Mouse (Mus musculus) stomach, embryonic 15.5 days (tissue): Measurements from ENCODE around the gene Stx18. TPM values are rescaled to one million over a fixed set of nuclear protein-coding genes. Genes with fewer than 3 reads are reported as not detected.
A peak's percentile ranks its signal among the peaks of the same experiment; 100 is the strongest.

ENCODE experiments used
- ATAC-seq: fragments of 200-750 bp; cut with Nextera tagmentation; 2 replicates; pipeline ENCODE4 v1.8.0; 2017; ENCODE audit warnings: low read depth, moderate number of reproducible peaks, moderate TSS enrichment; ENCODE audit not compliant: insufficient read depth, low FRiP score
- H3K27ac ChIP-seq: fragments of 300-500 bp; sonication (generic); 2 replicates; pipeline ENCODE4 v1.5.1; 2015; ENCODE audit warnings: mild to moderate bottlenecking, inconsistent platforms
- H3K27me3 ChIP-seq: fragments of 300-500 bp; sonication (generic); replicated peaks from 2 replicates; pipeline ENCODE4 v1.6.1; 2015; ENCODE audit warnings: inconsistent platforms
- H3K36me3 ChIP-seq: fragments of 300-500 bp; sonication (generic); 2 replicates; pipeline ENCODE4 v1.6.1; 2015; ENCODE audit warnings: inconsistent platforms
- H3K4me1 ChIP-seq: fragments of 300-500 bp; sonication (generic); 2 replicates; pipeline ENCODE4 v1.6.1; 2015; ENCODE audit warnings: inconsistent platforms
- H3K4me2 ChIP-seq: fragments of 300-500 bp; sonication (generic); 2 replicates; pipeline ENCODE4 v1.6.1; 2015; ENCODE audit warnings: mild to moderate bottlenecking, inconsistent platforms
- H3K4me3 ChIP-seq: fragments of 300-500 bp; sonication (generic); replicated peaks from 2 replicates; pipeline ENCODE4 v1.5.1; 2015; ENCODE audit warnings: inconsistent platforms
- H3K9ac ChIP-seq: fragments of 300-500 bp; sonication (generic); 2 replicates; pipeline ENCODE4 v1.6.1; 2015; ENCODE audit warnings: inconsistent platforms
- H3K9me3 ChIP-seq: fragments of 300-500 bp; sonication (generic); 2 replicates; pipeline ENCODE4 v1.6.1; 2016; ENCODE audit warnings: inconsistent platforms
- WGBS: fragments of 180-500 bp; shearing (Covaris S2); methylation state at CpG from one replicate; pipeline ENCODE4 v1.1.7; 2015; 5-methylcytosine and 5-hydroxymethylcytosine counted together
- polyA plus RNA-seq: library from polyadenylated mRNA; unstranded; fragments of >200 nt; fragmentation: Nextera tagmentation; extraction: Ambion mirVana; gene quantifications from 2 replicates; pipeline ENCODE4 v1.2.1, GENCODE M21; 2015

Stx18 gene
- polyA plus RNA-seq, 1 experiment from 2014 or later, result 37.2 TPM

- no peak for ATAC-seq
- Histone ChIP-seq H3K4me3 (peak overlapping the region; percentile 98), H3K27ac (no peak overlapping the region; the same call in 1 of the 2 replicates), H3K9me3 (no peaks in the 10 kb centered on the region), H3K36me3 (no peaks in the 10 kb centered on the region), H3K4me2 (peak overlapping the region; percentile 68), H3K4me1 (0 out of 2 replicates have a peak, but pooled peaks cover 4% of the 10 kb centered on the region), H3K27me3 (no peaks in the 10 kb centered on the region), H3K9ac (peak overlapping the region; percentile 80; the same call in 1 of the 2 replicates)
- WGBS, result 25% methylated on average over 9 of the region's 9 CpGs
These were observed 1.3 kb downstream of the Stx18 start for GRCm38 (mm10) chr5:38039796-38040195.

GRCm38 (mm10) chr5:38044923-38045322 lies 6.4 kb downstream of the Stx18 start:
- no peaks in the 10 kb centered on the region; the same call in 1 of the 2 replicates for H3K36me3 ChIP-seq
- H3K27me3 ChIP-seq, result no peaks in the 10 kb centered on the region
- ATAC-seq, result no peak
- WGBS, result 62% methylated on average over 2 of the region's 2 CpGs
- no peak overlapping the region for H3K9ac ChIP-seq
- no peaks in the 10 kb centered on the region for H3K4me1 ChIP-seq
- no peaks in the 10 kb centered on the region for H3K9me3 ChIP-seq
- H3K27ac ChIP-seq, result no peak overlapping the region
- no peak overlapping the region for H3K4me2 ChIP-seq
- no peak overlapping the region for H3K4me3 ChIP-seq

DNA sequence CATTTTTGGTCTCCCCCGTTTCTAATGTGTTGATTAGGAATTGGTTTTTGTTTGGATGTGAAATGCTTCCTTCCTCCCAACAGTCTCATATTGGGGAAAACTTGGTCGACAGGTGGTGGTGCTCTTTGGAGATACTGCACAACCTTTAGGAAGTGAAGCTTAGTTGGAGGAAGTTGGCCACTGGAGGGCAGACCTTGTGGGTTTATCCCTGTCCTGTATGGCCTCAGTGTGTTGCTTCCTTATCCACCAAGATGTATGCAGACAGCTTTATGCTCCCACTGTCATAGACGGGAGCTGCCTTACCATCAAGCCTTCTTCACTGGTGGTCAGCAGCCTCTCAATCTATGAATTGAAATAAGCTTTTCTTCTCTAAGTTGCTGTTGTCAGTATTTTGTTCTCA lies 9.6 kb downstream of the Stx18 start:
- no peak overlapping the region for H3K4me3 ChIP-seq
- ATAC-seq, result no peak
- H3K9me3 ChIP-seq, result no peaks in the 10 kb centered on the region
- H3K4me2 ChIP-seq, result no peak overlapping the region
- H3K27ac ChIP-seq, result no peak overlapping the region
- H3K9ac ChIP-seq, result no peak overlapping the region
- no peaks in the 10 kb centered on the region for H3K27me3 ChIP-seq
- H3K36me3 ChIP-seq, result no peaks in the 10 kb centered on the region; the same call in 1 of the 2 replicates
- no peaks in the 10 kb centered on the region for H3K4me1 ChIP-seq
- WGBS, result 38% methylated on average over 3 of the region's 3 CpGs

DNA sequence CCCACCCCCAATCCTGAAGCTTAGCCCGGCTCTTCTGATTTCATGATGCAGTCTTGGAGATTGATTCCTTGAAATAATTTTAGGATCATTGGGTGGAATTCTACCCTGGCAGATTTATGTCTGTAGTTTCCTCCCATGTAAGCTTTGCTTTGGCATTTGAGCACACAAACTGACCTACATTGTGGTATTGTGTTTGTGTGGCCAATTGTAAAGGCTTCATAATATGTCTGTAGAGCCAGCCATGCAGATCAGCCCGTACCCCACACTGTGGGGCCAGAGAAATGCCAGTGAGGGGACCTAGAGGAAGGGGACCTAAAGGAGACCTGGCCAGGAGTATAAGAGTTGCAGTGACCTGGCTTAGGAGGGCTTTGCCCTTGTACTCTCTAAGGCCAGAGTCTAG lies 22.5 kb downstream of the Stx18 start:
- H3K4me2 ChIP-seq, result no peak overlapping the region

GRCm38 (mm10) chr5:38062709-38063108 lies 24.2 kb downstream of the Stx18 start:
- no peak for ATAC-seq
- Histone ChIP-seq H3K4me3 (no peak overlapping the region), H3K9me3 (no peaks in the 10 kb centered on the region), H3K27me3 (no peaks in the 10 kb centered on the region), H3K36me3 (no peaks in the 10 kb centered on the region), H3K9ac (no peak overlapping the region), H3K4me2 (no peak overlapping the region), H3K4me1 (no peaks in the 10 kb centered on the region), H3K27ac (no peak overlapping the region)
- 28% methylated on average over 5 of the region's 5 CpGs for WGBS

More for the DNA sequence above, 22.5 kb downstream of the Stx18 start:
- no peaks in the 10 kb centered on the region for H3K27me3 ChIP-seq
- no peak for ATAC-seq
- H3K4me3 ChIP-seq, result no peak overlapping the region
- no peak overlapping the region for H3K9ac ChIP-seq
- H3K4me1 ChIP-seq, result no peaks in the 10 kb centered on the region
- H3K9me3 ChIP-seq, result no peaks in the 10 kb centered on the region
- H3K36me3 ChIP-seq, result no peaks in the 10 kb centered on the region
- H3K27ac ChIP-seq, result no peak overlapping the region
- 70% methylated on average over 2 of the region's 2 CpGs for WGBS

- 56% methylated on average over 5 of the region's 5 CpGs for WGBS
- Histone ChIP-seq H3K27ac (no peak overlapping the region), H3K9ac (no peak overlapping the region)
These were observed 24.8 kb downstream of the Stx18 start for GRCm38 (mm10) chr5:38063339-38063738.

GRCm38 (mm10) chr5:38064043-38064575 lies 25.6 kb downstream of the Stx18 start:
- Histone ChIP-seq H3K27ac (no peak overlapping the region), H3K27me3 (no peaks in the 10 kb centered on the region), H3K9ac (no peak overlapping the region), H3K4me2 (no peak overlapping the region), H3K36me3 (no peaks in the 10 kb centered on the region), H3K4me3 (no peak overlapping the region), H3K4me1 (no peaks in the 10 kb centered on the region), H3K9me3 (no peaks in the 10 kb centered on the region)
- no peak for ATAC-seq
- 91% methylated on average over 4 of the region's 4 CpGs for WGBS

More at GRCm38 (mm10) chr5:38063339-38063738, 24.8 kb downstream of the Stx18 start:
- no peaks in the 10 kb centered on the region for H3K4me1 ChIP-seq
- H3K36me3 ChIP-seq, result no peaks in the 10 kb centered on the region
- ATAC-seq, result no peak
- no peaks in the 10 kb centered on the region for H3K27me3 ChIP-seq
- H3K4me3 ChIP-seq, result no peak overlapping the region
- no peaks in the 10 kb centered on the region for H3K9me3 ChIP-seq
- no peak overlapping the region for H3K4me2 ChIP-seq

GRCm38 (mm10) chr5:38064701-38065100 lies 26.2 kb downstream of the Stx18 start:
- Histone ChIP-seq H3K27ac (no peak overlapping the region), H3K27me3 (no peaks in the 10 kb centered on the region), H3K9me3 (no peaks in the 10 kb centered on the region), H3K9ac (no peak overlapping the region), H3K4me3 (no peak overlapping the region), H3K36me3 (no peaks in the 10 kb centered on the region), H3K4me2 (no peak overlapping the region), H3K4me1 (no peaks in the 10 kb centered on the region)
- ATAC-seq, result no peak
- WGBS, result 36% methylated on average over 5 of the region's 5 CpGs

GRCm38 (mm10) chr5:38065454-38065853 lies 26.9 kb downstream of the Stx18 start:
- Histone ChIP-seq H3K9me3 (no peaks in the 10 kb centered on the region), H3K4me2 (no peak overlapping the region), H3K9ac (no peak overlapping the region), H3K27me3 (no peaks in the 10 kb centered on the region), H3K27ac (no peak overlapping the region), H3K36me3 (no peaks in the 10 kb centered on the region), H3K4me3 (no peak overlapping the region), H3K4me1 (no peaks in the 10 kb centered on the region)
- no peak for ATAC-seq
- WGBS, result 77% methylated on average over 2 of the region's 2 CpGs

GRCm38 (mm10) chr5:38066606-38067005 lies 28.1 kb downstream of the Stx18 start:
- Histone ChIP-seq H3K27me3 (no peaks in the 10 kb centered on the region), H3K36me3 (no peaks in the 10 kb centered on the region), H3K4me1 (no peaks in the 10 kb centered on the region), H3K4me2 (no peak overlapping the region), H3K4me3 (no peak overlapping the region), H3K27ac (no peak overlapping the region), H3K9ac (no peak overlapping the region), H3K9me3 (no peaks in the 10 kb centered on the region)
- no peak for ATAC-seq
- WGBS, result 94% methylated on average over 1 of the region's 1 CpGs

DNA sequence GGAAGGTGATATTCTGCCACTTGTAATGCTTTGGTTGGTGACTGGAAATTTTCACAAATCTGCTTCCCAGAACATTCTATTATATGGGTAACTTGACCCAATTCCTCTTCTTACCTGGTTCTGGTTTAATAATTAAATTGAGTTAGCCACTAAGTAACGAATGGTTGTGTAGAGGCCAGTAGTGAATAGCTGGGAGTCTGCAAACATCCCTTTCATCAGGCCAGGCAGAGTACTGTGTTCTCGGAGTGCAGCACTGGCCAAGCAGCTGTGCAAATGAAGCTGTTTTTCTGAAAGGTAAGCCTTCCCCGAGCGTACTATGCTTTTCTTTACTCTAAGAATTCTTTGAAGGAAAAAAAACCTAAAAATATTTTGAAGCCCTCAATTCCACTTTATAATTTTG lies 37.8 kb downstream of the Stx18 start:
- WGBS, result 62% methylated on average over 4 of the region's 4 CpGs
- no peaks in the 10 kb centered on the region for H3K36me3 ChIP-seq
- H3K9me3 ChIP-seq, result no peaks in the 10 kb centered on the region
- no peak overlapping the region for H3K4me2 ChIP-seq
- no peaks in the 10 kb centered on the region for H3K4me1 ChIP-seq
- no peaks in the 10 kb centered on the region for H3K27me3 ChIP-seq
- ATAC-seq, result no peak
- no peak overlapping the region for H3K4me3 ChIP-seq
- H3K9ac ChIP-seq, result no peak overlapping the region
- no peak overlapping the region for H3K27ac ChIP-seq

DNA sequence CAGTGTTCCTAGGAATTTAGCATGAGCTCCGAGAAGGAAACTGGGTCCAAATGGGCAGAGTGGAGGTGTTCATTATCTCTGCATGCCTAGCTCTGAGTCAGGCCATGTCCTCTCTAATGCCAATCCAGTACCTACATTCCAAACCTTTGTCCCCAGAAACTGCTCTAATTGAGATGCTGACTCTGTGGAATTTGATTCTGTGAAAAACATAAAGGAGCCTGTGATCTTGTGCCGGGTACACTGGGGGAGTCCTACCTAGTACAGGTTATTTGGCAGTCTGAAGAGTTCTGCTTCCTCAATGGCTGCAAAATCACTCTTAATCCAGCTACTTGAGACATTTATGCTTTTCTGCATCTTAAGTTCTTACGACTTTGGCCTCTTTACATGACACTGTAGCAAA lies 40.0 kb downstream of the Stx18 start:
- 84% methylated on average over 3 of the region's 3 CpGs for WGBS
- Histone ChIP-seq H3K36me3 (no peaks in the 10 kb centered on the region), H3K27me3 (no peaks in the 10 kb centered on the region), H3K4me3 (no peak overlapping the region), H3K4me1 (no peaks in the 10 kb centered on the region; the same call in 1 of the 2 replicates), H3K9me3 (no peaks in the 10 kb centered on the region), H3K9ac (no peak overlapping the region), H3K4me2 (no peak overlapping the region), H3K27ac (no peak overlapping the region)
- ATAC-seq, result no peak

DNA sequence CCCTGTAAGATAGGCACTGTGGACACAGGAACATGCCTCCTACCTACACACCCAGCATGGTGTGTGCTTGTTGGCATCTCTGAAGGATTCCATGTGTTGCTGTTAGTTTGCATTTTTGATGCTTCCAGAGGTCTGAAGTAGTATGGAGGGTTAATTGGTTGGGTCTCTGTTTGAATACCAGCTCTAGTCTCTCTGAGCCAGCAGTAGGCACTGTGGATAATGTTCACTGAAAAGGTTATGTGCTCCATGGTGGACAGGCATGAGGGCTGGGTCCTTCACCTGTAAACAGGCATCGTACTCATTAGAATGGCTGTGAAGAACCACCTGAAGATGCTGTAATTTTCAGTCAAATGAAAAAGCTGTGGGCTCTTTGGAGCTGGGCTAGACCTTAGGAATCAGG lies 41.9 kb downstream of the Stx18 start:
- Histone ChIP-seq H3K4me3 (no peak overlapping the region), H3K4me2 (no peak overlapping the region), H3K9me3 (no peaks in the 10 kb centered on the region), H3K9ac (no peak overlapping the region), H3K36me3 (no peaks in the 10 kb centered on the region), H3K27ac (no peak overlapping the region), H3K4me1 (peaks cover under 1% of the 10 kb centered on the region; the same call in 1 of the 2 replicates), H3K27me3 (no peaks in the 10 kb centered on the region)
- WGBS, result 82% methylated on average over 1 of the region's 1 CpGs
- no peak for ATAC-seq
